Mouse (Mus musculus): ENCODE measurements around the gene Mov10. TPM values are rescaled to one million over a fixed set of nuclear protein-coding genes. Genes with fewer than 3 reads are reported as not detected.

Mov10 gene
- total RNA-seq, 4 experiments from 2014 or later = 11.0 to 12.6 (median 11.9) TPM

DNA sequence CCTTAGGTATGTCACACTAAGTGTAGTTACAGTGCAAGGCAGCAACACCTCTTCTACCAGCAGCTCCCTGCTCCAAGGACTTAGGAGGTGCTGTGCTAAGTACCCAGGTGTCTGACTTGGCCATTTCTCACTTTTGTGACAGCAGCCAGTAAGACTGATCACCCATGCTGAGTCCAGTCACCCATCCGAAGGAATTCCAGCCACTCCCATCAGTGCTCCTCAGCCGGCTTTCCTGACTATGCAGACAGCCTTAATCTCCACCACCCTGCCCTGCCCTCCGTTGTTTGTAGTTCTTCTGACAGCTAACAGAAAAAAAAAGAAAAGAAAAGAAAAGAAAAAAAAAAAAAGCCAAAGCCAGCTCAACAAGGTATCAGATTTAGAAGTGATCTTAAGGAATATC is 6.6 kb downstream of the Mov10 start:
- no peak for DNase-seq (ENCODE audit: low spot score in 2 of 2)

DNA sequence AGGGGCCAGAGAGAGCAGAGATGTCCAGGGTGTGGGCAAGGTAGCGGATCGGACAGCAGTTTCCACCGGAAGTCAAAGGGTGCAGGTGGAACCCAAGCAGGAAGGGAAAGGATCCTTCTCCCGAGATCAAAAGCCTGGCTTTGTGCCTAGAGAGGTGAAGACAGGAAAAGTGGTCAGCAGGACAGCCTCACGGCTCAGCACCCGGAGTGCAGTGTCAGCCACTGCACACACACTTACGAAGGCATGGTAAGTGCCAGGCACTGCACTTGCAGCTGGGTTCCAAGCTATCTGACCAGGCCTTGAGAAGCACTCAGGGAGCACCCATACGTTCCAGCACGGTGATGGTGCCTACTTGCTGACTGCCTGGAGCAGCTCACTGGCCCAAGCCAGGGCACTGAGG is 12.8 kb downstream of the Mov10 start:
- no peak for DNase-seq (ENCODE audit: low spot score in 2 of 2)

DNA sequence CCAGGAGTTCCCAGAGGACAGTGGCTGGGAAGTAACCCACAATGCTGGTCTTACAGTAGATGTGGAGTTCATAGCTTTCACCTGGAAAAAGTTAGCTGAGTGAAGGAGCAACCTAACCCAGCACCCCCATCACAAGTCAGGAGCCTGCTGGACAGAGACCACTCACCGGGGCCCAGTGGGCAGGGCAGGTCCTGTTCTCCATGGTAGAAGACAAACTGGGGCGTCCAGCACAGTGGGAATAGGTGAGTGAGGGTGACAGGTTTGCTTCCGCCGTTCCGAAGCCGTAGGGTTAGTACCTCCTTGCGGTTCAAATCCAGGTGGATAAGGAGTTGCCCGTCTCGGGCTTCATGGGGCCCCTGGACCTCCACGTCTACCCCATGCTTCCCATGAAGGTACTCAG is 14.1 kb downstream of the Mov10 start:
- no peak for DNase-seq (ENCODE audit: low spot score in 2 of 2)

DNA sequence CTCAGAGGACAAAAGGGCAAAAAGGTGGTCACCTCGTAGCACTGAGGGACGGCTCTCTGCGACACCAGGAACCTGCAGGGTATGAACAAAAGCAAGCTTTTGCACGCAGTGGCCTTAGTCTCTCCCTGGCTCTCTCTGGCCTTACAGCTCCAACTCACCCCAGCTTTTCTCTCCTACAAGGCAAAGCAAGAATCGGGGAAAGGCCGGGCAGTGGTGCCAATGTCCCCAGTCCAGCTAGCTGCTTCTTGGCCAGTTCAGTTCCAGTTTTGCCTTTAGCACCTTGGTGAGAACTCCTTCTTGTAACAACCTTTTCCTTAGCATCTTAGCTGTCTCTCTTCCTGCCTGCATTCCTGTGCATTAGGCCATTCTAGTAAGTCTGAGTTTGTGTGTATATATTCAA is 16.9 kb downstream of the Mov10 start:
- DNase-seq (ENCODE audit: low spot score in 2 of 2) = no peak

DNA sequence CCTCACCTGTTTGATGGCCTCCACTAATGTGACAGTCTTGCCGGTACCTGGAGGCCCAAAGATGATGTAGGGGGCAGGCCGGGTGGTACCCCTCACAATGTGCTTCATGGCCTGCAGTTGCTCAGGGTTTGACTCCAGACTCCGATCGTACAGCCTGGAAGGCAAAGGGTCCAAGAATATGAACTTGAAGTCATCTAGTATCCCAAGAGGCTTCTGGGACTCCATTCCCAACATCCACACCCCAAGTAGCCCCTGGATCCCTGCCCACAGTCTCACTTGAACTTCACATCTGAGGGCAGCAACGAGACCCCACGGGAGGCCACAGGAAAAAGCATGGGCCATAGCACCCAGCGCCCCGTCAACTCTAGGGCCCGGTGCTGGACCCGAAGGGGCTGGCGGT is 17.7 kb downstream of the Mov10 start:
- DNase-seq (ENCODE audit: low spot score in 2 of 2) = no peak

DNA sequence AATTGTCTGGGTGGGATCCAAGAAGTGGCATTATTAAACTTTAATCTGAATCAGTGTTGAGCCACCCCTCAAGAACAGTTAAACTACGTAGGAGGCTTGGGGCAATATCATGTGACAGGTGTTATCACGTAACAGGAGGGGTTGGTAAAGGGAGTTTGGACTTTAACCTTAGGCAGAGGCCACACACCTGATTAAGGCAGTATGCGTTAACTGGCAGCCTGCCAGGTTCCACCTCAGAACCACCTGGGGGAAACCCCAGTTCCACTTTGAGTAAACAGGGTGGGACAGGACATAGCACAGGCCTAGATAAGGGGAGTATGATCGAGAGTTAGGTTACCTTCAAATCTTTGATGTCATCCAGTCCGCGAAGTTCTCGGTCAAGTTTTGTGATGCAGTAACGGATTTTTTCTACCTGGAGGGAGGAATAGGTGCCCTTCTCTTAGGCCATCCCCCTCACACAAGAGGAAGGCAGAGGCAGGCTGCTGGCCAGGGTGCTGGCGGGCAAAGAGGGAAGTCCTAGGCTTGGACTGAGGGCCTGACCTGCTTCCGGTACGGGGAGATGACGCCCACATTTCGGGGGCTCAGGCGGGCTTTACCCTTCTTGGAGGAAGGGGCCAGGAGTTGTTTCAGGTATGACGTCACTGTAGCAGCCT is 21.8 kb downstream of the Mov10 start:
- no peak for DNase-seq (ENCODE audit: low spot score in 2 of 2)

DNA sequence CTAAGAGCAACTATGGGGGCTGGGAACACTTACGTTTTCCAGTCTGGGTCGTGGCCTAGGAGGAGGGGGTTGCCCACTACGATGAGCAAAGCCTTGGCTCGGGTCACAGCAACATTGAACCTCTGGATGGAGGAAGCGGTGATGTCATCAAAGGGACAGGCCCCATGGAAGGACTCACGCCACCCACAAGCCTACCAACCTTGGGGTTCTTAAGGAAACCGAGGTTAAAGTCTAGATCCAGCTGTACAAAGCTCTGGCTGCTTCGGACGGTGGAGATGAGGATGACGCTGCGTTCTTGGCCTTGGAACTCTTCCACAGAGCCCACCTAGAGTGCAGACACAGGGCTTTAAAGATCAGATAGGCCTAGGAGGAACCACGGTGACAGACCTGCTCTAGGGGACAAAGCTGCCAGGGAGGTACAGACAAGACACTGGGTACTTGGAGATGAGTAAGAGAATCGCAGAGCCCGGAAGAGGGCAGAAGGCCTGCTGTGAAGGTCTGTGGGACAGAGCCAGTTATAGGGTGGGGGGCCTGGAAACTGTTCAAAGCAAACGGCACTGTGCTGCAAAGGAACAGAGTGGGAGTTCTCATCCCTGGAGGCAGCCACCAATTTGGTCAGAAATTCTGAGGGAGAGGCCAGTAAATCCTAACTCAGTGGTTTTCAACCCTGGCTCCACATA is 22.6 kb downstream of the Mov10 start:
- no peak for DNase-seq (ENCODE audit: low spot score in 2 of 2)

DNA sequence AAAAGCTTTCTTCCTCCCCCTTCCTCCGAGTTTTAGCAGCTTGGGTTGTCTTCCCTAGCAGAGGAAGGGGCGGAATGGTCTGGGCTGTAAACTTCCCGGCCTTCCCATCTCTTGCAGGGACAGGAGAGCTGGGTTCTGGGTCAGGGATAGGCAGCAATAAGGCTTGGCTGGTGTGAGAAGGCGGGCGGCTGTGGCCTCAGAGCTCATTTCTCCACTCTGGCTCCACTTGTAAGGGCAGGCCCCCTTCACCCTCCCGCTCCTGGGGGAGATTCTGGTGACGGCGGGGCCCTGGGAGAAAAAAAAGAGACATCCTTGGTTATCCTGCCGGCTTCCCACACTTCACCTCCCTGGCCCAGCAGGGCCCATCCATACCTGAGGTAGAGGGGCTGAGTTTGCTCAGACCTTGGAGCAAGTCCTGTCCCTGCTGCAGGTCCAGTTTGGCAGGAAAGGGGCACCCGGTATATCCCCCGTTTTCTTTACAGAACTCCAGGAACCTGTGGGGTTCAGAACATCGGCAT is 23.4 kb downstream of the Mov10 start:
- no peak for DNase-seq (ENCODE audit: low spot score in 2 of 2)

DNA sequence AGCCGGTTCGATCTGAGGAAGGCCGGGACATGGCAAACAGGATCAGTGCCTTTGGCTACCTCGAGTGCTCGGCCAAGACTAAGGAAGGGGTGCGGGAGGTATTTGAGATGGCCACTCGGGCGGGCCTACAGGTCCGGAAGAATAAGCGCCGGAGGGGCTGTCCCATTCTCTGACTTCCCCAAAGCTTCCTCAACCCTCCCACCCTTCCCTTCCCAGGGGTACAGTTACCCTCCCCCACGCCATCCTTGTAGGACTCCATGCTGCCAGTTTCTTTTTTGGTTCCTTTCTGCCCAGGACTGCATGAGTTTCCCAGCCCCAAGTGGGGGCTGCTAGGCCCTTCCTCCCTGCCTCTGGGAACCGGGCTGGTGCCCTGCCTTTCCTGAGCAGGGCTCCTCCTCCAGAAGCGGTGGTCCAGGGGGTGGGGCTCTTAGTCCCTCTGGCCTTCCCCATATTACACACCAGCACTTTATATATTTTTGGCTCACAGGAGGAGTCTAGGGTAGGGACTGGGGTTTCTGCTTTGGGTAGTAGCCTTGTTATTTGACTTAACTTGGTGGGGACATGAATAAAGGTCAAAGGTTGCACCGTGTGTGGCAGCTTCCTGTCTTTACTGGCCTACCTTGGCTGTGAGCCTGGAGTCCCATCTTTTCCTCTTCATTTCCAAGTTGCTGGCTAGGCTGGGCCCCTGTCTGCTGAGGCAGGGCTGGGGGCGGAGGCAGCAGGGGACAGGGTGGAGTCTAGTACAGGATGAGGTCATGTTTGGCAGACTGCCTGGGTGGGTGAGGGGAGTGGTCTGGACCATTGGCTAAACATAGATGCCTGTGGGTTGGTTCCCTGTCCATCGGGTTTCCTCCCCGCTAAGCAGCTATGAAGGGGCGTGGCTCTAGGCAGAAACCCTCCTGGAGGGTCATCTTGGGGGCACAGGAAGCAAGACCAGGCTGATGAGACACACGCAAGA is 24.2 kb downstream of the Mov10 start:
- DNase-seq (ENCODE audit: low spot score in 2 of 2) = peak; percentile 50 to 58

DNA sequence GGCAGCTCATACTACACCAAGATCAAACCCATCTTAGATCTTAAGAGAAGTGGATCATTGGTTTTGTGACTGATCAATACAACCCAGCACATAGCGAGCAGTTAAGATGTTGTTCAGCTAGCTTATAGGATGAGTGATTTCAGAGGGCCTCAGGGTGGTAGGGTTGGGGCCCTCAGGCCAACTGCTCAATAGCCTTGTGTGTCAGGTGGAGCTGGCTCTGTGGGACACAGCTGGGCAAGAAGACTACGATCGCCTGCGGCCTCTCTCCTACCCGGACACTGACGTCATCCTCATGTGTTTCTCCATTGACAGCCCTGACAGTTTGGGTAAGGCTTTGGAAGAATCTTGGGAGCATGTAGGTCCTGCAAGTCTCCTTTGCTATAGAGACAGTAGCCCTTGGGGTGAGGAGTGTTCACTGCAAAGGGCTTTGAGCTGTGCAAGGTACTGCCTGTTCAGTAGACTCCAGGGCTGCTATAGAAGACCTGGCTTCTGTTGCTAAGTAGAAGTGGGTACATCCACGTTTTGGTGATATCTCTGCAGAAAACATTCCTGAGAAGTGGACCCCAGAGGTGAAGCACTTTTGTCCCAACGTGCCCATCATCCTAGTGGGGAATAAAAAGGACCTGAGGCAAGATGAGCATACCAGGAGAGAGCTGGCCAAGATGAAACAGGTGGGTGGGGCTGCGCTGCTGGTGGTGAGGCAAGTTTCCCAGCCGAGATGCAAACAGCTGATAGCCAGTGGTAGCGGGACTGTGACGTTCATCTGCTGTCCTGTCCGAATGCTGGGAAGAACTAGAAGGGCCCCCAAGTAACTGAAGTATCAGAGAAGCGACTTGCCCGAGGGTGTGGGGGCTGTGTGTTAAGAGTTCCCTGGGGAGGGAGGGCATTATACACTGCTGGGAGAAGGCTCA is 25.7 kb downstream of the Mov10 start:
- DNase-seq (ENCODE audit: low spot score in 2 of 2) = no peak

DNA sequence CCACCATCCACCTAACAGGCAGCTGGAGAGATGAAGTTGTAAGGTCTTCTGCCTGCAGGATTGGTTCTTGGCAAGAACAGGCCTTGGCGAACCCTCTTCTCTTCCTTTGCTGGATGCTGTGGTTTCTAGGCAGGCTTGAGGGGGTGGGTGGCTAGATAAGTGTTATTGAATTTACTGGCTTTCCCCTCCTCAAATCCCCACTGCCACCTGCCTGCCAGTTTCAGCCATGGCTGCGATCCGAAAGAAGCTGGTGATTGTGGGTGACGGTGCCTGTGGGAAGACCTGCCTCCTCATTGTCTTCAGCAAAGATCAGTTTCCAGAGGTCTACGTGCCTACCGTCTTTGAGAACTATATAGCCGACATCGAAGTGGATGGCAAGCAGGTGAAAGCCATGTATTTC is 26.7 kb downstream of the Mov10 start:
- no peak for DNase-seq (ENCODE audit: low spot score in 2 of 2)

DNA sequence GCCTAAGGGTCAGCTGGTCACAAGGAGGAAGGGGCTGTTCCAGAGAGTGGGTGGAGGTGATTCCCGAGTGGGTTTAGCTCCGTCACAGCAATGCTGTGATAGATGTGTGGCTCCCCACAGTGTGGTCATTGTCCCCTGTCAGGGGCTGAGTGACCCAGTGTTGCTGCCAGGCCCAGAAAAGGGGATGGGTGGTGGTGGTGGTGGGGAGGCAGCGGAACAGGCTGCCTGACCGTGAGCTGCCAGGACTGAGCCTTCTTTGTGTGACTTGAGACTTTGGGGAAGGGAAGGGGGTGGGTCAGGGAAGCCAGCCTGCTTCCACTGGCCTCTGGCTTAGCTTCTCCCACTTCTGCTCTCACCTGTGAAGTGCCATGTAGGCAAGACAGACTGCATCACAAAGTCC is 27.3 kb downstream of the Mov10 start:
- DNase-seq (ENCODE audit: low spot score in 2 of 2) = no peak

DNA sequence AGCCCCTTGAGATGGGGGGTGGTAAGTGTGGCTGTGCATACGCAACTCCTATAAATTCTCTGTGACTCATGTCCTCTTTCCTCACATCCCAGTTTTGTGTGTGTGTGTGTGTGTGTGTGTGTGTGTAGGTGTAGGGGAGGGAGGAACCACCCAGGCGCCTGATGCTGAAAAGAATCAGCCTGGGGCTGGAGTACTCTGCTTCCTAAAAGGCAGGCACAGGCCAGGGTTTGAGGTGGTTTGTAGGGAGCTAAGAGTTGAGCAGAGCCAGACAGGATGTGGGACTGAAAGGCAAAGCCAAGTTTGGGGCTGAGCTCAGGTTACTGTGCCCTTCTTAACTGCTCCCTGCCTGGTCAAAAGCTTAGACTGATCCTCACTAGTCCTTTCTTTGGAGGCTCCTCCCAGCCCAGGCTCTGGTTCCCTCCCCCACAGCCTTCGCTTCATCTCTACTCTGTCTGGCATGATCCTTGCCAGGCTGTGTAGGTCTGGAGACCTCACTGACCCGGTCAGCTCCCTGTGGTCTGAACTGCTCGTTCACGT is 27.9 kb downstream of the Mov10 start:
- peak in 1 of 2 experiments; percentile 39 for DNase-seq (ENCODE audit: low spot score in 2 of 2)

DNA sequence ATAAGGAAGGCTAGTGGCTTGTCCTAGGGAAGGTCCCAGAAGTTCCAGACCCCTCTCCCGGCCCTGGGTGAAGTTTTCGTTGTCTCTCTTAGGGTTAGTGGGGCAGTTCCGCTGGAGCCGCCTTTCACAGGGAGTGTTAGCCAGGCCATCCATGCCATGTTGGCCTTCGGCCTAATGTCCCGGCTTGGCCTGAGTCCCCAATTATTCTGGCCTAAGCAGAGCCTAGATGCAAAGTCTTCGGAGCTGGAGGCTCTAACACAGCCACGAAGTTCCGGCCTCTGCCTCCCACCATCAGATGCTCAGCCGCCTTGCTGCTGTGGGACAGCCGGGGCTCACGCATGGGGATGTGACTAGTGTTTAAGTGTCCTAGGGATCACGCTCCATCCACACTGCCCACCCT is 28.5 kb downstream of the Mov10 start:
- no peak for DNase-seq (ENCODE audit: low spot score in 2 of 2)

DNA sequence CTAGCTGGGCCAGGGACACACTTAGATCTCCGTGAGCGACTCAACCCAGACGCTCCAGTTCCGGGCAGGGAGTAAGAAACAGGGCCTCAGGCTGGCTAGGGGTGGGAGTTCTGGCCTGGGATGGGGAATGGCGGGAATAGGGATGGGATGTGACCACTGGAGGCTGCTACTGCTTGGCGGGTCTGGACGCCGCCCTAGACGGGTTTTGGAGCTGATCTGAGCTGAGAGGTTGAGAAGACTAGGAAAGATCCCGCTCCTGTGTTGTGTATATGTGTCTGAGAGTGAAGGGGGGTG is 29.1 kb downstream of the Mov10 start:
- no peak for DNase-seq (ENCODE audit: low spot score in 2 of 2)

DNA sequence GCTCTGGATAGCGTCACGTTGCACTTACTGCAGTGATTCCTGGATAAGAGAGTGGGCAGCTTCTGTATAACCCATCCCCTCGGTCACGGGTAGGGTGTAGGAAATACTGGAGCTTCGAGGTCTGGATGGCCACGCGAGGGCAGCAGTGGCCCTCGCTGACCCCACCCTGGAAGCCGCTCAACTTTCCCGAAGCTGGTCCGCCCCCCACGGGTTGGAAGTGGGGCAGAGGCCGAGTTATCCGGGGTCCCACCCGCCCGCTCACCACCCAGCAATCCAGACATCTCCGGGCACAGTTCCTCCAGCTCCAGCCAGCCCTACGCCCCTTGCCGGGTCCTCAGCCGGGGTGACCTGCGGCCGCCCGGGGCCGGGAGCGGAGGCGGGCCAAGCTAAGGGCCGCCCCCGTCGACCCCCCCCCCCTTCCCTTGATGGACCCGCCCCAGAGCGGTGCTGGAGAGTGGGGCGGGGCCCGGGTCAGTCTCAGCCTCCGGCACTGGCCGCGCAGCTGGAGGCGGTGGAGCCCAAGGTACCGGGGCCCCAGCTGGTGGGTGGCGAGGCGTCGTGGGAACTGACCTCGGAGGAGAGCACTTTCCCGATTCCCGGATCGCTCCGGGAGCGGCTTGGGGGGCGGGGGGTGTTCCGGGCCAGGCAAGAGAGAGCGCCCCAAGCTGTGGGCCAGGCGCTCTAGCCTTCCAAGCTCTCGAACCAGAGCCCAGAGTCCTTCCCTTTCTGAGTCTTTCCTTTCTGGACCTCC is 29.6 kb downstream of the Mov10 start:
- DNase-seq (ENCODE audit: low spot score in 2 of 2) = peak in 1 of 2 experiments; percentile 43

DNA sequence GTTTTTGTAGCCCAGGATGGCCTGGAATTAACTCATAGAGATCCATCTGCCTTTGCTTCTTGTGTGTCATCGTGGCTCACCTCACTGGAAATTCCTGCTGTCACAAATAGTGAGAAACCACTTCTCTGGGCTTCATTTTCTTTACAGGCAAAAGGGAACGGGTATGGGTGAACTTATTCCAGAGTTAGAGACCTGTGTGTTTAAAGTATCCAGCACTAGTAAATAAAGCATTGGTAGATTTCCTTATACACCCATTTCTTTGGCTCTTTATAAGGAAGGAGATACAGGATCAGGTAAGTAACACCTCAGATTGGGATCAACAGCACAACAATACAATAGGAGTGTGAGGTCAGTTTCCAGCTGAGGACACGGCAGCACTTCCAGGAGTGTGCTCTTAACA is 30.3 kb downstream of the Mov10 start, which contains the start of gene Rhoc:
TSS of gene Rhoc (plus strand) at position 301 of the 400 bp plus-strand sequence.
- DNase-seq (ENCODE audit: low spot score in 2 of 2) = no peak

DNA sequence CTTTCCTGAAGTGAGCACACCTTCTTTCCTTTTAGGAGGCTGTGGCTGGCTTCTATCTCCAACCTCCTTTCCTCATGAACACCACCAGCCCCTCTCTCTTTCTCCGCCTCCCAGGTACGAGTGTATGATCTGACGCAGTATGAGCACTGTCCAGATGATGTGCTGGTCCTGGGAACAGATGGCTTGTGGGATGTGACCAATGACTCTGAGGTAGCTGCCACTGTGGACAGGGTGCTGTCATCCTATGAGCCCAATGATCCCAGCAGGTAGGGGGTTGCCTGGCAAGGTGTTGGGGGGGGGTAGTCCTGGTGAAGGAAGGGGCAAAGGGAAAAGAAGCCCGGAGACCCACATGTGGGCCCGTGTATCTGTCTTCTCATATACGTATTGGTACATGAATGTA is 33.1 kb downstream of the Mov10 start:
- no peak for DNase-seq (ENCODE audit: low spot score in 2 of 2)

DNA sequence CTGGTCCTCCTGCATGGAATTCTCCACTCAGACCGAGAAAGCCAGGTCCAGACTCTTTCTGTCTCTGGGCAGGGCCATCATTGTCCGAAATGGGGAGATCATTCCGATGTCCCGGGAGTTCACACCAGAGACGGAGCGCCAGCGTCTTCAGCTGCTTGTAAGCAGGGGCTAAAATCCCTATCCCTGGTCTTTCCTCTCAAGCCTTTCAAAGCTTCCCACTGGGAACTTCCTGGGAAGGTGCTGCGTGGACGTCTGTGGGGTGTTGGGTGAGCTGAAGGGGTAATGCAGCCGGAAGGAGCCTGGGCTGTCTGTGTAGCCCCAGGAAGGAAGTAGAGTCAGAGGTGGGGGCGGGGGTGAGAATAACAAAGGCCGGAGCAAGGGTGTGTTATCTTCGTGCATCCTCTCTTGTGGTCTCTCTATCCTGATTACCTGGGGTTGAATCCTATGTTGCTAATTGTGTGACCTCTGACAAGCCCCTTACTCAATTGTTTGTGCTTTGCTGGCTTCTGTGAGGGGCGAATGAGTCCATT is 34.3 kb downstream of the Mov10 start:
- DNase-seq (ENCODE audit: low spot score in 2 of 2) = no peak
